Mouse (Mus musculus): ENCODE results near the gene Mafg.
A peak's percentile ranks its signal among the peaks of the same experiment; 100 is the strongest.

The Mafg gene

GRCm38 (mm10) chr11:120618619-120619535 is 14.5 kb downstream of the Mafg start:
- no peak for DNase-seq

- peak; percentile 94 for DNase-seq
These were observed 15.8 kb downstream of the Mafg start, which contains the start of gene Pcyt2 for GRCm38 (mm10) chr11:120617519-120618112. Gene Pcyt2 (minus strand): TSS chr11:120617936.

GRCm38 (mm10) chr11:120616617-120617294 is 16.6 kb downstream of the Mafg start:
- DNase-seq = no peak

GRCm38 (mm10) chr11:120615606-120616203 is 17.7 kb downstream of the Mafg start:
- DNase-seq = no peak

GRCm38 (mm10) chr11:120615167-120615566 is 18.2 kb downstream of the Mafg start:
- no peak for DNase-seq

- no peak for DNase-seq
These were observed 19.4 kb downstream of the Mafg start for GRCm38 (mm10) chr11:120613976-120614375.

GRCm38 (mm10) chr11:120613481-120613972 is 19.9 kb downstream of the Mafg start:
- DNase-seq = no peak

GRCm38 (mm10) chr11:120612763-120613162 is 20.6 kb downstream of the Mafg start:
- no peak for DNase-seq

GRCm38 (mm10) chr11:120610477-120611046 is 22.8 kb downstream of the Mafg start:
- no peak for DNase-seq

GRCm38 (mm10) chr11:120609250-120609649 is 24.1 kb downstream of the Mafg start:
- no peak for DNase-seq

- DNase-seq = no peak
These were observed 25.0 kb downstream of the Mafg start, which contains the start of gene Npb for GRCm38 (mm10) chr11:120608241-120609034. Gene Npb (plus strand): TSS chr11:120608477.

- no peak for DNase-seq
These were observed 26.6 kb downstream of the Mafg start for GRCm38 (mm10) chr11:120606764-120607163.

GRCm38 (mm10) chr11:120605667-120606066 is 27.7 kb downstream of the Mafg start:
- no peak for DNase-seq

GRCm38 (mm10) chr11:120603545-120603944 is 29.9 kb downstream of the Mafg start:
- no peak for DNase-seq

GRCm38 (mm10) chr11:120600716-120601115 is 32.7 kb downstream of the Mafg start:
- DNase-seq = no peak

- no peak for DNase-seq
These were observed 34.3 kb downstream of the Mafg start for GRCm38 (mm10) chr11:120598990-120599549.

GRCm38 (mm10) chr11:120598283-120598989 is 35.0 kb downstream of the Mafg start, which contains the start of the genes Alyref and Anapc11:
Gene Alyref (minus strand): TSS chr11:120598365.
Gene Anapc11 (plus strand): TSS chr11:120598421.
- peak; percentile 96 for DNase-seq

- DNase-seq = no peak
These were observed 35.9 kb downstream of the Mafg start for GRCm38 (mm10) chr11:120597240-120598235.

- no peak for DNase-seq
These were observed 44.9 kb downstream of the Mafg start for GRCm38 (mm10) chr11:120588531-120588930.

Measured in right cerebral cortex, adult 18-20 months (tissue).